Mouse (Mus musculus) CH12.LX (cell line): ENCODE measurements around the gene Mbd4. TPM values are rescaled to one million over a fixed set of nuclear protein-coding genes. Genes with fewer than 3 reads are reported as not detected.

Source experiments
- DNase-seq: peaks from one replicate; pipeline ENCODE4 v3.0.0-alpha.2; 2013; ENCODE audit errors: extremely low read depth
- H3K27ac ChIP-seq: 2 replicates; pipeline ENCODE4 v1.5.1; 2012; ENCODE audit warnings: low read depth, mild to moderate bottlenecking, control low read depth, moderate library complexity; ENCODE audit not compliant: insufficient read depth
- H3K27me3 ChIP-seq: replicated peaks from 2 replicates; pipeline ENCODE3; 2012; ENCODE audit warnings: inconsistent platforms
- H3K36me3 ChIP-seq, 2 experiments: replicated peaks in 1 of 2; 2 replicates each; pipeline versions ENCODE3 to v1.6.1; 2012; ENCODE audit warnings: inconsistent platforms in 1 of 2, low read length in 1 of 2, mild to moderate bottlenecking in 1 of 2, mixed read lengths in 1 of 2, moderate library complexity in 1 of 2; ENCODE audit not compliant: control insufficient read depth in 1 of 2, insufficient read depth in 1 of 2
- H3K4me1 ChIP-seq, 2 experiments: 2 replicates each; pipeline ENCODE4 v1.6.1; 2012; ENCODE audit warnings: inconsistent platforms in 1 of 2, moderate library complexity in 1 of 2; ENCODE audit not compliant: insufficient read depth in 2 of 2, control insufficient read depth in 1 of 2
- H3K4me2 ChIP-seq: 2 replicates; pipeline ENCODE4 v1.6.1; 2012; ENCODE audit warnings: low read depth, mild to moderate bottlenecking, control low read depth; ENCODE audit not compliant: poor library complexity, insufficient read depth, severe bottlenecking
- H3K4me3 ChIP-seq, 3 experiments: fragments of 150-350 bp in 1 of 3; sonication (generic) in 1 of 3; replicated peaks in 1 of 3; 2 replicates each; pipeline versions ENCODE3 to v1.5.1; 2011 to 2012; ENCODE audit warnings: low read depth in 2 of 3, low read length in 2 of 3, mild to moderate bottlenecking in 2 of 3, moderate library complexity in 2 of 3, control low read depth in 1 of 3, improper control_type of control experiment in 1 of 3, inconsistent platforms in 1 of 3, mixed read lengths in 1 of 3; ENCODE audit not compliant: poor library complexity in 1 of 3
- H3K79me2 ChIP-seq: replicated peaks from 2 replicates; pipeline ENCODE4 v1.6.1; 2012; ENCODE audit warnings: mild to moderate bottlenecking, moderate library complexity; ENCODE audit not compliant: control insufficient read depth, poor library complexity, insufficient read depth, severe bottlenecking; ENCODE audit errors: extremely low read depth
- H3K9ac ChIP-seq: 2 replicates; pipeline ENCODE4 v1.6.1; 2012; ENCODE audit warnings: low read depth, mild to moderate bottlenecking, control low read depth, moderate library complexity; ENCODE audit not compliant: insufficient read depth
- H3K9me3 ChIP-seq: replicated peaks from 2 replicates; pipeline ENCODE3; 2012; ENCODE audit warnings: low read length, inconsistent platforms, mixed read lengths
- CHD1 ChIP-seq: IDR thresholded peaks from 2 replicates; pipeline ENCODE4 v1.6.1; 2012; ENCODE audit warnings: low read depth, low read length, improper control_type of control experiment, inconsistent platforms
- E2F4 ChIP-seq: IDR thresholded peaks from 2 replicates; pipeline ENCODE4 v1.6.1; 2011; ENCODE audit warnings: low read depth, low read length, improper control_type of control experiment; ENCODE audit not compliant: insufficient replicate concordance
- EP300 ChIP-seq: IDR thresholded peaks from 2 replicates; pipeline ENCODE4 v1.6.1; 2011; ENCODE audit warnings: low read length, improper control_type of control experiment
- GABPA ChIP-seq: IDR thresholded peaks from 2 replicates; pipeline ENCODE4 v1.6.1; 2012; ENCODE audit warnings: low read depth, low read length, improper control_type of control experiment, inconsistent platforms; ENCODE audit not compliant: insufficient replicate concordance
- IRF4 ChIP-seq: IDR thresholded peaks from 2 replicates; pipeline ENCODE4 v1.6.1; 2014; ENCODE audit warnings: low read depth, mild to moderate bottlenecking, inconsistent platforms, low read length, improper control_type of control experiment
- JUN ChIP-seq: IDR thresholded peaks from 2 replicates; pipeline ENCODE4 v1.6.1; 2011; ENCODE audit warnings: low read depth, mild to moderate bottlenecking, low read length, improper control_type of control experiment, moderate library complexity; ENCODE audit not compliant: insufficient read depth
- JUND ChIP-seq: conservative IDR thresholded peaks from 2 replicates; pipeline ENCODE4 v1.6.1; 2011; ENCODE audit warnings: low read depth, low read length, improper control_type of control experiment
- MAX ChIP-seq: IDR thresholded peaks from 2 replicates; pipeline ENCODE4 v1.6.1; 2011; ENCODE audit warnings: low read length, improper control_type of control experiment
- MAZ ChIP-seq: IDR thresholded peaks from 2 replicates; pipeline ENCODE4 v1.6.1; 2012; ENCODE audit warnings: low read depth, mild to moderate bottlenecking, inconsistent platforms, low read length, improper control_type of control experiment, moderate library complexity
- MEF2A ChIP-seq: IDR thresholded peaks from 2 replicates; pipeline ENCODE4 v1.6.1; 2014; ENCODE audit warnings: low read depth, mild to moderate bottlenecking, inconsistent platforms, low read length, improper control_type of control experiment, borderline replicate concordance
- MXI1 ChIP-seq: IDR thresholded peaks from 2 replicates; pipeline ENCODE4 v1.6.1; 2011; ENCODE audit warnings: mild to moderate bottlenecking, low read depth, low read length, improper control_type of control experiment
- MYC ChIP-seq: IDR thresholded peaks from 2 replicates; pipeline ENCODE4 v1.6.1; 2011; ENCODE audit warnings: low read depth, mild to moderate bottlenecking, improper control_type of control experiment, low read length
- NELFE ChIP-seq: IDR thresholded peaks from 2 replicates; pipeline ENCODE4 v1.6.1; 2011; ENCODE audit warnings: low read depth, low read length, improper control_type of control experiment
- NRF1 ChIP-seq: IDR thresholded peaks from 2 replicates; pipeline ENCODE4 v1.6.1; 2014; ENCODE audit warnings: low read depth, mild to moderate bottlenecking, inconsistent platforms, low read length, improper control_type of control experiment, moderate library complexity
- PAX5 ChIP-seq: IDR thresholded peaks from 2 replicates; pipeline ENCODE4 v1.6.1; 2012; ENCODE audit warnings: low read length, inconsistent platforms, mixed read lengths
- POLR2A ChIP-seq: IDR thresholded peaks from 2 replicates; pipeline ENCODE4 v1.6.1; 2011; ENCODE audit warnings: low read depth, mild to moderate bottlenecking, improper control_type of control experiment, low read length
- POLR2AphosphoS2 ChIP-seq: IDR thresholded peaks from 2 replicates; pipeline ENCODE4 v1.6.1; 2011; ENCODE audit warnings: low read depth, low read length, improper control_type of control experiment
- RCOR1 ChIP-seq: conservative IDR thresholded peaks from 2 replicates; pipeline ENCODE4 v1.6.1; 2012; ENCODE audit warnings: low read depth, mild to moderate bottlenecking, inconsistent platforms, low read length, improper control_type of control experiment
- SIN3A ChIP-seq: IDR thresholded peaks from 2 replicates; pipeline ENCODE4 v1.6.1; 2012; ENCODE audit warnings: low read length, improper control_type of control experiment, inconsistent platforms
- TBP ChIP-seq: conservative IDR thresholded peaks from 2 replicates; pipeline ENCODE4 v1.6.1; 2011; ENCODE audit warnings: low read depth, low read length, improper control_type of control experiment
- USF1 ChIP-seq: IDR thresholded peaks from 2 replicates; pipeline ENCODE4 v1.6.1; 2014; ENCODE audit warnings: low read depth, mild to moderate bottlenecking, inconsistent platforms, low read length, improper control_type of control experiment
- ZC3H11A ChIP-seq: IDR thresholded peaks from 2 replicates; pipeline ENCODE4 v1.6.1; 2012; ENCODE audit warnings: low read depth, mild to moderate bottlenecking, inconsistent platforms, low read length, improper control_type of control experiment
- ZKSCAN1 ChIP-seq: IDR thresholded peaks from 2 replicates; pipeline ENCODE4 v1.6.1; 2012; ENCODE audit warnings: low read depth, inconsistent platforms, low read length, improper control_type of control experiment, borderline replicate concordance
- dilution Hi-C: fragments of 300-500 bp; cut with MboI; formaldehyde crosslinking; loops from 2 replicates; pipeline ENCODE4 v1.14.3; 2020; ENCODE audit warnings: low sequenced_read_pairs; ENCODE audit not compliant: extremely low pct_unique_long_range_greater_than_20kb, extremely low pct_ligation_motif_present
- in situ Hi-C: fragments of 300-500 bp; cut with MboI; formaldehyde crosslinking; loops from 3 replicates; pipeline ENCODE4 v1.14.3; 2019; ENCODE audit warnings: low sequenced_read_pairs, low pct_ligation_motif_present, low pct_unique_long_range_greater_than_20kb, mixed read lengths
- polyA plus RNA-seq: library from polyadenylated mRNA; unstranded; fragments of >175 nt; gene quantifications from 2 replicates; pipeline ENCODE4 v1.2.1, GENCODE M21; 2012; ENCODE audit warnings: low read depth; ENCODE audit not compliant: insufficient read length
- total RNA-seq, 2 experiments: library from RNA; depleted of rRNA; stranded (reverse); fragments of 300-350 nt in 1 of 2; fragments of >200 nt in 1 of 2; gene quantifications; 2 replicates each; pipeline ENCODE4 v1.2.3; 2012 to 2014

Gene Mbd4
- total and polyA plus RNA-seq, 3 experiments, result 7.3 to 12.2 (median 8.6) TPM

DNA sequence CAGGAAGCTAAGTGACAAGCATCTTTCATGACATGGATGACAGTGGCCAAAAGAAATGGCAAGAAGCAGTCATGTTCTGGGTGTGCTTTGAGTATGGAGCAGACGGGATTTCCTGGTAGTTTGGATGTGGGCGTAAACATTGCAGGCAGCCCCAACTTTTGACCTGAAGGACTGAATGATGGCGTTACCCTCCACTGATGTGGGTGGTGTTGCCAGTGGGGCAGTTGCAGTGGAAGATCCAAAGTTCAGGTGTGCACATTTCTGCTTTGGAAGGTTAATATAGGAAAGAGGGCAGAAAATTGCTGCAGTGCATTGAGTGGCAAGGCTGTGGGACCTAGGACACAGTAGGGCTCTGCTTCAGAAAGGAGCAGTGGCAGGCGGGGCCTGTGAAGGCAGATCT, 12.1 kb upstream of the Mbd4 start:
- Histone ChIP-seq H3K27me3 (no peaks in the 10 kb centered on the region), H3K79me2 (no peaks in the 10 kb centered on the region), H3K9me3 (no peaks in the 10 kb centered on the region), H3K9ac (no peak overlapping the region)
- TF ChIP-seq CHD1 (no peak), ZC3H11A (no peak), POLR2AphosphoS2 (no peak), RCOR1 (no peak), EP300 (no peak)
- TF ChIP-seq, all 38 proteins: peak for 0
- Histone ChIP-seq H3K4me1 (no peaks in the 10 kb centered on the region), H3K4me3 (no peak overlapping the region), H3K4me2 (no peak overlapping the region), H3K36me3 (peaks cover 0 to 14% of the 10 kb centered on the region in 2 experiments), H3K27ac (no peak overlapping the region)
- in situ Hi-C loops, result no loop called here
- DNase-seq, result no peak
- dilution Hi-C loops, result no loop called here

- Histone ChIP-seq H3K79me2 (no peaks in the 10 kb centered on the region), H3K4me2 (no peak overlapping the region), H3K4me3 (no peak overlapping the region), H3K4me1 (no peaks in the 10 kb centered on the region), H3K27ac (no peak overlapping the region), H3K9ac (no peak overlapping the region), H3K9me3 (no peaks in the 10 kb centered on the region)
- dilution Hi-C loops, result no loop called here
- in situ Hi-C loops, result no loop called here
- TF ChIP-seq NRF1 (no peak), SIN3A (no peak), JUND (no peak), TBP (no peak), USF1 (no peak), IRF4 (no peak), MYC (no peak), MXI1 (no peak)
- TF ChIP-seq, all 38 proteins: peak for 0
- H3K27me3 ChIP-seq, result no peaks in the 10 kb centered on the region
- DNase-seq, result no peak
- peaks cover 0 to 16% of the 10 kb centered on the region in 2 experiments for H3K36me3 ChIP-seq
Measured at GRCm38 (mm10) chr6:115863340-115863841, 10.2 kb upstream of the Mbd4 start.

- no peak overlapping the region for H3K27ac ChIP-seq
- no peak overlapping the region for H3K9ac ChIP-seq
- no peaks in the 10 kb centered on the region for H3K9me3 ChIP-seq
- no peak for DNase-seq
- no peaks in the 10 kb centered on the region for H3K79me2 ChIP-seq
- in situ Hi-C loops, result no loop called here
- no peak overlapping the region for H3K4me3 ChIP-seq
- dilution Hi-C loops, result no loop called here
- H3K4me1 ChIP-seq, result no peaks in the 10 kb centered on the region
- H3K4me2 ChIP-seq, result no peak overlapping the region
- no peaks in the 10 kb centered on the region for H3K27me3 ChIP-seq
- H3K36me3 ChIP-seq, result peaks cover 0 to 12% of the 10 kb centered on the region in 2 experiments
- no peak for TF ChIP-seq JUN
- no peak for TF ChIP-seq GABPA
- TF ChIP-seq JUND, result no peak
- TF ChIP-seq PAX5, result no peak
- no peak for TF ChIP-seq POLR2A
- TF ChIP-seq MAX, result no peak
- TF ChIP-seq ZKSCAN1, result no peak
- no peak for TF ChIP-seq MYC
- TF ChIP-seq SIN3A, result no peak
- TF ChIP-seq MEF2A, result no peak
- TF ChIP-seq EP300, result no peak
- no peak for TF ChIP-seq NRF1
- TF ChIP-seq TBP, result no peak
- TF ChIP-seq MAZ, result no peak
- no peak for TF ChIP-seq NELFE
- TF ChIP-seq E2F4, result no peak
Measured at GRCm38 (mm10) chr6:115860027-115860556, 6.9 kb upstream of the Mbd4 start.
